Mouse (Mus musculus) forelimb bud, embryonic 11.5 days (tissue): Measurements from ENCODE around the gene Cacnb1.

ENCODE experiments used
- DNase-seq: peaks from one replicate; pipeline ENCODE4 v3.0.0-alpha.2; 2012; ENCODE audit warnings: low read depth, low spot score

Gene Cacnb1

GRCm38 (mm10) chr11:98011716-98012115 is 11.1 kb downstream of the Cacnb1 start:
- no peak for DNase-seq

- no peak for DNase-seq
These were observed 14.7 kb downstream of the Cacnb1 start for GRCm38 (mm10) chr11:98008087-98008486.

GRCm38 (mm10) chr11:98005686-98006085 is 17.1 kb downstream of the Cacnb1 start:
- DNase-seq: no peak

GRCm38 (mm10) chr11:98005076-98005475 is 17.8 kb downstream of the Cacnb1 start:
- DNase-seq: no peak

GRCm38 (mm10) chr11:98004161-98004560 is 18.7 kb downstream of the Cacnb1 start:
- no peak for DNase-seq

- no peak for DNase-seq
These were observed 19.6 kb downstream of the Cacnb1 start for GRCm38 (mm10) chr11:98003171-98003671.

- DNase-seq: peak; percentile 83
These were observed 20.2 kb downstream of the Cacnb1 start for GRCm38 (mm10) chr11:98002627-98003026.

- no peak for DNase-seq
These were observed 20.8 kb downstream of the Cacnb1 start for GRCm38 (mm10) chr11:98001986-98002385.

- DNase-seq: no peak
These were observed 21.4 kb downstream of the Cacnb1 start for GRCm38 (mm10) chr11:98001351-98001824.

GRCm38 (mm10) chr11:98000378-98001140 is 22.3 kb downstream of the Cacnb1 start:
- DNase-seq: no peak

GRCm38 (mm10) chr11:97999748-98000147 is 23.1 kb downstream of the Cacnb1 start:
- no peak for DNase-seq

- no peak for DNase-seq
These were observed 23.8 kb downstream of the Cacnb1 start for GRCm38 (mm10) chr11:97998898-97999608.

- no peak for DNase-seq
These were observed 24.6 kb downstream of the Cacnb1 start for GRCm38 (mm10) chr11:97998074-97998793.

- no peak for DNase-seq
These were observed 25.4 kb downstream of the Cacnb1 start for GRCm38 (mm10) chr11:97997387-97997960.

- DNase-seq: no peak
These were observed 26.1 kb downstream of the Cacnb1 start for GRCm38 (mm10) chr11:97996691-97997090.

- peak; percentile 42 for DNase-seq
These were observed 27.1 kb downstream of the Cacnb1 start, which contains the start of gene Arl5c for GRCm38 (mm10) chr11:97995564-97996288. Arl5c (minus strand) TSS chr11:97996181.

- DNase-seq: peak; percentile 71
These were observed 28.2 kb downstream of the Cacnb1 start for GRCm38 (mm10) chr11:97994539-97995100.

- DNase-seq: peak; percentile 88
These were observed 34.2 kb downstream of the Cacnb1 start for GRCm38 (mm10) chr11:97988530-97989096.

- peak; percentile 93 for DNase-seq
These were observed 35.0 kb downstream of the Cacnb1 start for GRCm38 (mm10) chr11:97987551-97988526.
